Mouse (Mus musculus) CD8-positive naive resting alpha-beta T cell, adult 2 months (primary cell): Measurements from ENCODE around the gene Il27ra.
A peak's percentile ranks its signal among the peaks of the same experiment; 100 is the strongest.

Experiments
- DNase-seq, 2 experiments: peaks; one replicate each; pipeline ENCODE4 v3.0.0; 2022; ENCODE audit warnings: low read depth in 2 of 2, low spot score in 2 of 2

Gene Il27ra

DNA sequence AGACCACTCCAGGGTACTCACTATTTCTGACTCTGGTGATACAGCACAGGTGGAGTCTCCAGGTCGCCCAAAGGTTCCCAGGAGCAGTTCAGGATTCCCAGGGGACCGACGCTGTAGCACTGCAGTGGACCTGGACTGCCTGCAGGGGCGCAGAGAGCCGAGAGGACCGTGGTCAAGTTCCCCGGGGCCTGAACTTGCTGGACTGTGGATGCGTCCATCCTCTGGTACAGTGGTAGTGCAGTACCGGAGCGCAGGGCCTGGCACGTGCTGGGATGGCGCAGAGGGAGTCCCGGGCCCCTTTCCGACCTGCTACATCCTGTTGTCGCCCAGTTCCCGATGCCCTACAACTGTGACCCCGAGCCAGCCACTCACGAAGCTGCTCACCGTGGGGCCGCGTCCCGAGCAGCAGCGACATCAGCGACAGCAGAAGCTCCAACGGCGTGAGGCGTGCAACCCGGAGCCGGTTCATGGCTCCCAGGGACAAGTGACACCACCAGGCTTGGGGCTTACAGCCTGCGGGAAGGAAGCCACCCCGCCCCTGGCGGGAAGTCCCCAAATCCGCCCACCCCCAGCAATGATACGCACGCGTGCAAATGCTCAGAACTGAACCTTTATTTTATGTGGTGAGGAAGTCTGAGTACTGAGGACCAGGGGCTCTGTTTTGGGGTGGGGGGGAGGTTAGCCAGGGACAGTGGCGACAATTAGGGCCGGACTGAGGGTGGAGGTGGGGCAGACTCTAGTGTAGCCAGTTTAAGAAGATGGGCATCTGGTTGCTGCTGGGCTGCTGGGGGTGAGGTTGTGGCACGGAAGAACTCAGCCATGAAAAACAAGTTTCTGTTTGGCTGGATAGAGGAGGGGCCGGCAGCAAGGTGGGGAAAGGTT is at the start of gene Il27ra:
Gene Il27ra (minus strand): TSS at position 524 of the 882 bp plus-strand sequence.
- peak; percentile 75 to 78 for DNase-seq

DNA sequence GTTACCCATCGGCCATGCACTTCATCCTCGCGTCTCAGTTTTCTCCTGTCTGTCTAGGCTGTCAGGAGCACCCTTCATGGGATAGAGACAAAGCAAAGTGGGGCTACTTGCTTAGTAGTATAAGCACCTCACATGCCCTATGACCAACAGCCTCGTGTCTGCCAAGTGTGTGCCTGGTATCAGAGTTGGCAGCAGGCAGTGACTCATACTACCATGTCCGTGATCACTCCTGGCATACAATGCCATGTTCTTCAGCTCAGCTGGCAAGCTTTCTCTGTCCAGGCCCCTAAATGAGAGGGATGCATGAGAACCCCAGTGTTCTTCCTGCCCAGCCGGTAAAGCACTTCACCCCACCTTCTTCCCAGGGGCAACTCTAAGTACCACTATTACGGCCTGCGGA is 48.2 kb upstream of the Il27ra start:
- no peak for DNase-seq

DNA sequence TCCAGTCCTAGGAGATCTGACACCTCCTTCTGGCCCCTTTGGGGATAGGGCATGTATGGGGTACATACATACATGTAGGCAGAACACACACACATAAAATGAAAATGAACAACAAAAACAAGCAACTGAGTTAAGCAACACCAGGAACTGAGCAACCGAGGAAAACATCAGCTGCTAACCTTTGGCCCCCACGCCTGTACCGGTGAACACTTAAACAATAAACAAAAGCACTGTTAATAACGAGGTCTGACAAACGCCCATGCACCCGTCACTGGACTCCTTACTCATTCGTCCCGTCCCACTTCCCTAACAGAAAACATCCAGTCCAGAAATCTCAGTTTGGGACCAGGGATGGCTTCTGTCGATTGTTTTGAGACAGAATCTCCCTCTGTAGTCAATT is 46.9 kb upstream of the Il27ra start:
- no peak for DNase-seq

DNA sequence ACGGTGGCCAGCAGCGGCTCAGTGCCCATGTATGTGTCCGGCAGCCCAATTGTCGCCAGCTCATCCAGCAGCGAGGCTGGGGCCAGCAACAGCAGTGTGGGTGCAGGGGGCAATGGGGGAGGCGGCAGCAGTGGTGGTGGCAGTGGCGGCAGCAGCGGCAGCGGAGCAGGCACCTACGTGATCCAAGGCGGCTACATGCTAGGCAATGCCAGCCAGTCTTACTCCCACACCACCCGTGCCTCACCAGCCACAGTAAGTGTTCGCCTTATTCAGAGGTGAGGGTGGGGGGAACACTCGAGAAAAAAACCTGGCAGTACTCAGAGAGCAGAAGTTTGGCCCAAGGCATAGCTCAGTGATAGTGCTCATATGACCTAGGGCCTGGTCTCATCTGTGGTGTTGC is 45.4 kb upstream of the Il27ra start:
- no peak for DNase-seq

DNA sequence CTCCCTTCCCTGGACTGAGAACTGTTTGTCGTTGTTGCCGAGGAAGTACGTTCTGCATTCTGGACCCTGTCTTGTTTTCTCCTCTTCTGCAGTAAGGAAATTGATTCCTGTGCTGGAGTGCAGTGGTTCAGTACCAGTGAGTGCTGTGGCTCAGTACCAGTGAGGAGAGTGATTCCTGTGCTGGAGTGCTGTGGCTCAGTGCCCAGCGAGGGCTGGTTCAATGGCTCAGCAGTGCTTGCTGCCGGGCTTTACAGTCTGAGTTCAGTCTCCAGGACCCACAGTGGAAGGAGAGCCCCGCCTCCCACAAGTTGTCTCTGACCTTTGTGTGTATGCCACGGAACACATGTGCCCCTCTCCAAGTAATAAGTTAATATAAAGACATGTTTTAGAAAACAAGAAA is 44.8 kb upstream of the Il27ra start:
- no peak for DNase-seq

DNA sequence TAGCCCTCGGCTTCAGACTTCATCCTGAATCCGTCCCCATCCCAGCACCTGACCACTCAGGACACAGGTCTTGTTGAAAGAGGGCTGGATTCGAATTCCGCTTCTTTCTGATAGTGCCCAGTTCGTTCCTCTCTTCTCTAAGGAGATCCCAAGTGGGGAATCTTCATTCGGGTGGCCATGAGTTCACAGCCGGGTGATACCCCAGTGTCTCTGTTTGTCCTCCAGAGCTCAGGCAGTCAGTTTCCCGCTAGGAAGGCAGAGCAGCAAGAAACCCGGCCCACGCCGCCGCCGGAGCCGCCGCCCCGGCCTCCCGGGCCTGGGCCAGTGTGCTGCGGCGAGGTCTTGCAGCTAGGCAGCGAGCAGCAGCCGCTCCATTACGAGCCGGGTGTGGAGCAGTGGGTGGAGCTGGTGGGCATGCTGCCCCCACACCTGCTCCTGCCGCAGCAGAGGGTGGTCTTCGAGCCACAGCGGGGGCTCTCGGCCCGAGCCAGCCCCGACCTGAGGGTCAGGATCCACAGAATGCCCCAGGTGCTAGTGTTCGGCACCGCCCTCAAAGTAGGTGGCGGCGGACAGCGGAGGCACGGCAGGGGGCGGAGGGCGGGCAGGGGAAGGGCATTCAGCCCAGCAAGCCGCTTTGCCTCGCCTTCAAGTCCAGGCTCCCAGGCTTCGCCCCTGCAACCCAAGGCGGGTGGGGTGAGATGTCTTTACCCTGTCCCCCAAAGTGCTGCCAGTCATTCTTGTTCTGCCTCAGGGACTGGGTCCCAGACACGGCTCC is 42.1 kb upstream of the Il27ra start:
- DNase-seq: no peak

DNA sequence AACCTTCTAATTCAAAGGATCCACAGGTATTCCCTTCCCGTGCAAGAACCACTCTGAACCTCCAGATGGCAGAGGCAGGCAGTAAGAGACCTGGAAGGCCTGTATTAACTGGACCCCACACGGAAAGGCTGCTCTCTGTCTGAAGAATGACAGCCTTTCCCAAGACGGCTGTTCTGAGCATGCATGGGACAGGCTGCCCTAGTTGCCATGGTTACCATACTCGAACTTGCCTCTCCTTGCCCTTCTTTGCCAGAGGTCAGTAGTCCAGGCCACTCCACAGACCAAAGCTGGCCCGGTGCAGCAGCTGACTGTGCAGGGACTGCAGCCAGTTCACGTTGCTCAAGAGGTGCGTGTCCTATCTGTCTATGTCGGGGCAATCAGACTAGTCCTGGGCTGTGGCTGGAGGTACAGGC is 41.4 kb upstream of the Il27ra start:
- DNase-seq: no peak

DNA sequence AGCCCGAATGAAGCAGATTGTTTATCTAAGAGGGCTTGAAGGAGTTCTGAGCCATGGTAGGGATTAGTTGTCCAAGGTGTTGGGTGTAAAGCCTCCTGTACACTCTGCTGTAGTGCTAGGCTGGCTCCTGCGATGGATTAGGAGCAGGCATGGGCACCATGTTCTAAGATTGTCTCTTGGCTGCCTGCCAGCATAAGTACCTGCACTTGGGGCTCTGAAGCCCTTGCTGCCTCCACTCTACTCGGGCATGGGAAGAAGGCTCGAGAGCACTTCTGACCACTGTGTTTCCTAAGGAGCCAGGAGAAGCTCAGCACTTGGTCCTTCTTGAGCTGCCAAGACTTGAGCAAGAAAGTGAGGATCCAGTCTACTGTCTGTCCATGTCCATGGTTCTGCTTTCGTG is 36.8 kb upstream of the Il27ra start:
- DNase-seq: no peak

DNA sequence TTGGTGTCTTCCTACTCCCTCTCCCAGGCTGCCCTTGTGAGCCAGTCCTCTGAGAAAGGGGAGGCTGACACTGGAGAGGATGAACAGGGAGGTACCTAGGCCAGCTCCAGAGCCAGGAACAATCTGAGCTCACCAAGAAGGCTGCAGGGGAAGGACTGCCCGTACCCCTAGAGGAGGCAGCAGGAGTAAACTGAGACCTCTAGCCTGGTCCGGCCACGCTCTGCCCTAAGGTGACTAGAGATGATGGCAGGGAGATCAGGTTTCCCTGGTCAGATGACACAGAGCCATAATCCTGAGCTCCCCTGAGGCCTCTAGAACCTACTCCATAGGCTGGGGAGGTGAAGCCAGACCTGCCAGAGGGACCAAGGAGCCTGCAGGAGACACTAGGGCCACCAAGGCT is 34.5 kb upstream of the Il27ra start:
- DNase-seq: no peak

- DNase-seq: no peak
Measured at GRCm38 (mm10) chr8:84076412-84076811, 34.0 kb upstream of the Il27ra start.

GRCm38 (mm10) chr8:84073230-84073976 is 31.0 kb upstream of the Il27ra start:
- peak in 1 of 2 experiments; percentile 51 for DNase-seq

DNA sequence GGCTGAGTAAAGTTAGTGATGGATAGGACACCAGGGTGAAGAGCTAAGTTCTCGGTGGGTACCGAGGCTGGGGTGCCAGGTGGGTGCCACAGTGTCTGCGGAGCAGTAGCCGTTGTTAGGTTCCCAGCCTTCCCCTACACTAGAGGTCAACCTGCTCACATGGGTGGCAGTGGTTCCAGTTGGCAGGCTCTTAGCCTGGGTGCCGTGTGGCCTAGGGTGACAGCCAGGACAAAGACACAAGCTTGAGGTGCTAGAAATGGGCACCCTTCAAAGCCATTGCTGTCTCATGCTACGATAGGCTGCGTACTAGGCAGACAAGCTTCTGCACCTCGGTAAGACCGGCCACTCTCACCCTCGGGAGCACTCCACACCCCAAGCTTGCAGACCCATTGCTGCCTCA is 29.9 kb upstream of the Il27ra start:
- no peak for DNase-seq

- DNase-seq: no peak
Measured at GRCm38 (mm10) chr8:84071921-84072320, 29.5 kb upstream of the Il27ra start.

- no peak for DNase-seq
Measured at GRCm38 (mm10) chr8:84070667-84071066, 28.3 kb upstream of the Il27ra start.

- no peak for DNase-seq
Measured at GRCm38 (mm10) chr8:84070241-84070640, 27.9 kb upstream of the Il27ra start.

- DNase-seq: no peak
Measured at GRCm38 (mm10) chr8:84069750-84070149, 27.4 kb upstream of the Il27ra start.

GRCm38 (mm10) chr8:84069169-84069568 is 26.8 kb upstream of the Il27ra start:
- no peak for DNase-seq

DNA sequence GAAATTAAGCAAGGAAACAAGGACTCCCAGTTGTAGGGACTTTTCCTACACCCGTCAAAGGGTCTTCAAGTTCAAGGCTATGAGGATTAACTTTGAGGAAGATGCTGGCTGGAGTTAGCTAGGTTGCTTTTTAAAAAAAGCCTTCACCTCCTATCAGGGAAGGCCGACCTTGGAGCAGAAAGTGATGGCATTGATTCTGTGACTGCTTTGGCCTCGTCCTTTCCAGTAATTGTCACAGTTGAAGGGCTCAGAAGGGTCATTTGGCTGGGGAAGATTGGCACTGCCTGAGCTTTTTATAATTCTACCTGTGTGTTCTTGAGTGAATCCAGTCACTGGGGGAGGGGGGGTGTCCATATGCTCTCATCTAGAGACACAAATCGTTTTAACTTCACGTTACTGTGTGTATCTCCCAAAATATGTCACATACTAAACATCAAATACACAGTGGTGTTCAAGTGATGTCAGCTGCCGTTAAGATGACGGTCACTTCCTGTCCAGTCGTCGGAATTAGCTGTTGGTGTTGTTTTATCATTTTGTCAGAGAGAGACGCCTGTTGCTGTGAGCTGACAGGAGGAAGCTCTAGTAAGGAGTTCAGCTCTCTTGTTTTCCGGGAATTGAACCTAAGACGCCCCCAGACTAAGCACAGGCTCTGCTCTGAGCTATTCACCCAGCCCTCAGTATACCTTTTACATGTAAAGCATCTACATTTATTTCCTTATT is 26.1 kb upstream of the Il27ra start:
- DNase-seq: no peak

DNA sequence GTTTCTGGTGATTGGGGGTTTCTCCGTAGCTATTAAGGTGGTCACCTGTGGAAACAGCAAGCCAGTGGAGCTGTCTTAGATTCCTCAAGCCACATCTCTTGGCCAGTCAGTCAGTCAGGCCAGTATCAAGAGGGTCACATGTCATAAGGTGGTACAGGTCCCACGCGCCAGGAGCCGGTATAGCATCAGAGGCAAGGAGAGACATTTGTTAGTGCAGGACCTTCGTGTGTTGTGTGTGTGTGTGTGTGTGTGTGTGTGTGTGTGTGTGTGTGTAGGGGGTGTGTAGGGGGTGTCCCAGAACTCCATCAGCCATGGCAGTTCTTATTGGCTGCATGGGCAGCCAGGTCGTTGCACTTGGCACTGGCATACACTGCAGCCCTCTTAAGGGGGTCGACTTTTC is 25.5 kb upstream of the Il27ra start:
- DNase-seq: no peak

DNA sequence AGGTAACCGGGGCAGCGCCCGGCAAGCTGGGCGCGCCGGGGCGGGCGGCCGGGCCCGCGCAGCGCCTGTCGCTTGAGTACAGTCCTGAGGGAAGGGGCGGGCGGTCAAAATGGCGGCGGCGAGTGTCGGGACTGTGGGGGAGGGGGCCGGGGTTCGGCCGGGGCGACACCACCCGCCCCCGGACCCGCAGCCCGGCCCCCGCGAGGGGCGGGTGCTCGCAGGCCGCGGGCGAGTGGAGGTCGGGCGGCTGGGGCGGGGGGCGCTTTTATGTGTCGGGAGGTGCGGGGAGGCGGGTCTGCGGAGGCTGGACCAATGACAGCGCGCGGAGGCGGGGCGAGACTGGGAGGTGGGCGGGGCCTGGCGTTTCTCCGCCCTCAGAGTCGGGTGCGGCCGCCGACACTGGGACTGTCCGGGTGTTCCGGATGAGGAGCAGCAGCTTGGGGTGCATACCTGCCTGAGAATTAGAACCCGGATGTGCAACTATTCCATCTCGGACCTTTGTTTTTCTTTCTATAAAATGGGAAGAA is 24.7 kb upstream of the Il27ra start:
- DNase-seq: peak; percentile 94 to 96
